Mouse (Mus musculus) hindbrain, embryonic 14.5 days (tissue): ENCODE results near the gene B4galnt4. TPM values are rescaled to one million over a fixed set of nuclear protein-coding genes. Genes with fewer than 3 reads are reported as not detected.

Experiments used
- polyA plus RNA-seq: library from polyadenylated mRNA; unstranded; fragments of >200 nt; fragmentation: Nextera tagmentation; extraction: Ambion mirVana; gene quantifications from 2 replicates; pipeline ENCODE4 v1.2.1, GENCODE M21; 2014

B4galnt4 gene
- polyA plus RNA-seq, 1 experiment from 2014 or later, result 41.5 TPM

Other genes starting within 250 kb of the B4galnt4 start
- 33.7 and 33.9 TPM in 2 replicates for gene Zfp941, start 238.9 kb upstream of the B4galnt4 start, polyA plus RNA-seq
- gene Urah, start 226.1 kb upstream of the B4galnt4 start, polyA plus RNA-seq, result 0.31 TPM in 1 of 2 replicates, not detected in the other
- not detected in 2 replicates for gene Scgb1c1, start 215.6 kb upstream of the B4galnt4 start, polyA plus RNA-seq
- gene Odf3, start 213.3 kb upstream of the B4galnt4 start, polyA plus RNA-seq, result 0.14 TPM in 1 of 2 replicates, not detected in the other
- gene Gm45785, start 204.8 kb upstream of the B4galnt4 start, polyA plus RNA-seq, result 0.35 TPM in 1 of 2 replicates, not detected in the other
- gene Ric8a, start 204.1 kb upstream of the B4galnt4 start, polyA plus RNA-seq, result 92.8 and 96.6 TPM in 2 replicates
- 40.1 and 50.5 TPM in 2 replicates for gene Bet1l, start 203.5 kb upstream of the B4galnt4 start, polyA plus RNA-seq
- 177 and 185 TPM in 2 replicates for gene Psmd13, start 179.1 kb upstream of the B4galnt4 start, polyA plus RNA-seq
- 44.4 and 47.5 TPM in 2 replicates for gene Sirt3, start 178.8 kb upstream of the B4galnt4 start, polyA plus RNA-seq
- gene Cox8b, start 160.7 kb upstream of the B4galnt4 start, polyA plus RNA-seq, result not detected in 2 replicates
- gene Nlrp6, start 140.2 kb upstream of the B4galnt4 start, polyA plus RNA-seq, result 0.60 and 1.4 TPM in 2 replicates
- gene Pgghg, start 119.7 kb upstream of the B4galnt4 start, polyA plus RNA-seq, result 8.2 and 9.2 TPM in 2 replicates
- 0.55 TPM in 1 of 2 replicates, not detected in the other for gene Ifitm5, start 110.8 kb upstream of the B4galnt4 start, polyA plus RNA-seq
- gene Gm45717, start 105.2 kb upstream of the B4galnt4 start, polyA plus RNA-seq, result not detected in 2 replicates
- 201 and 234 TPM in 2 replicates for gene Ifitm2, start 105.1 kb upstream of the B4galnt4 start, polyA plus RNA-seq
- gene Ifitm1, start 93.9 kb upstream of the B4galnt4 start, polyA plus RNA-seq, result 16.8 and 21.9 TPM in 2 replicates
- gene Ifitm3, start 50.3 kb upstream of the B4galnt4 start, polyA plus RNA-seq, result 28.3 and 45.1 TPM in 2 replicates
- 0.95 and 1.1 TPM in 2 replicates for gene Ifitm6, start 43.2 kb upstream of the B4galnt4 start, polyA plus RNA-seq
- not detected in 2 replicates for gene Gm17387, start 32.0 kb upstream of the B4galnt4 start, polyA plus RNA-seq
- not detected in 2 replicates for gene Pkp3, start 17.1 kb downstream of the B4galnt4 start, polyA plus RNA-seq
- 2.5 and 3.1 TPM in 2 replicates for gene Sigirr, start 39.5 kb downstream of the B4galnt4 start, polyA plus RNA-seq
- 0.27 and 0.32 TPM in 2 replicates for gene Ano9, start 56.7 kb downstream of the B4galnt4 start, polyA plus RNA-seq
- gene Ptdss2, start 61.3 kb downstream of the B4galnt4 start, polyA plus RNA-seq, result 86.1 and 92.0 TPM in 2 replicates
- gene Rnh1, start 111.8 kb downstream of the B4galnt4 start, polyA plus RNA-seq, result 53.5 and 56.1 TPM in 2 replicates
- 168 and 187 TPM in 2 replicates for gene Hras, start 132.9 kb downstream of the B4galnt4 start, polyA plus RNA-seq
- gene Lrrc56, start 133.1 kb downstream of the B4galnt4 start, polyA plus RNA-seq, result 6.6 and 7.6 TPM in 2 replicates
- 0.20 and 0.66 TPM in 2 replicates for gene Lmntd2, start 153.0 kb downstream of the B4galnt4 start, polyA plus RNA-seq
- gene Rassf7, start 154.8 kb downstream of the B4galnt4 start, polyA plus RNA-seq, result 20.2 and 23.5 TPM in 2 replicates
- 61.8 and 63.5 TPM in 2 replicates for gene Phrf1, start 167.7 kb downstream of the B4galnt4 start, polyA plus RNA-seq
- gene Irf7, start 205.4 kb downstream of the B4galnt4 start, polyA plus RNA-seq, result 1.4 and 1.6 TPM in 2 replicates
- gene Cdhr5, start 215.7 kb downstream of the B4galnt4 start, polyA plus RNA-seq, result not detected in 2 replicates
- 3.2 and 4.1 TPM in 2 replicates for gene Sct, start 218.0 kb downstream of the B4galnt4 start, polyA plus RNA-seq
- gene Drd4, start 230.9 kb downstream of the B4galnt4 start, polyA plus RNA-seq, result 0.65 and 0.88 TPM in 2 replicates